Mouse (Mus musculus): ENCODE data around the gene Ugdh. TPM values are rescaled to one million over a fixed set of nuclear protein-coding genes. Genes with fewer than 3 reads are reported as not detected.
A peak's percentile ranks its signal among the peaks of the same experiment; 100 is the strongest.

The Ugdh gene
- polyA plus RNA-seq, 1 experiment from 2014 or later = 93.5 TPM

- peak; percentile 95 for ATAC-seq (ENCODE audit: insufficient number of reproducible peaks, low FRiP score)
- Histone ChIP-seq H3K36me3 (peaks cover 44% of the 10 kb centered on the region), H3K4me3 (peak within 1 kb of the TSS; percentile 96), H3K27me3 (replicated peaks) (no peaks in the 10 kb centered on the region), H3K9me3 (replicated peaks) (no peaks in the 10 kb centered on the region), H3K4me1 (replicated peaks) (peaks cover 14% of the 10 kb centered on the region), H3K27ac (ENCODE audit: poor library complexity, severe bottlenecking) (peak within 1 kb of the TSS; percentile 92), H3K4me2 (peak within 1 kb of the TSS; percentile 90), H3K9ac (peak within 1 kb of the TSS; percentile 99)
- WGBS = under 1% methylated on average over 83 of the region's 83 CpGs
Measured at GRCm38 (mm10) chr5:65390648-65391644, 44.8 kb downstream of the Ugdh start, which contains the start of the genes Rpl9 and Lias. Rpl9 (minus strand) TSS chr5:65391444. Lias (plus strand) TSS chr5:65391497.

GRCm38 (mm10) chr5:65387008-65387867 is 48.5 kb downstream of the Ugdh start:
- Histone ChIP-seq H3K9ac (no peak overlapping the region), H3K27ac (ENCODE audit: poor library complexity, severe bottlenecking) (no peak overlapping the region), H3K9me3 (replicated peaks) (no peaks in the 10 kb centered on the region), H3K4me3 (no peak overlapping the region), H3K27me3 (replicated peaks) (no peaks in the 10 kb centered on the region), H3K4me2 (no peak overlapping the region), H3K36me3 (peaks cover 38% of the 10 kb centered on the region), H3K4me1 (replicated peaks) (peaks cover 14% of the 10 kb centered on the region)
- WGBS = 74% methylated on average over 6 of the region's 6 CpGs
- no peak for ATAC-seq (ENCODE audit: insufficient number of reproducible peaks, low FRiP score)

DNA sequence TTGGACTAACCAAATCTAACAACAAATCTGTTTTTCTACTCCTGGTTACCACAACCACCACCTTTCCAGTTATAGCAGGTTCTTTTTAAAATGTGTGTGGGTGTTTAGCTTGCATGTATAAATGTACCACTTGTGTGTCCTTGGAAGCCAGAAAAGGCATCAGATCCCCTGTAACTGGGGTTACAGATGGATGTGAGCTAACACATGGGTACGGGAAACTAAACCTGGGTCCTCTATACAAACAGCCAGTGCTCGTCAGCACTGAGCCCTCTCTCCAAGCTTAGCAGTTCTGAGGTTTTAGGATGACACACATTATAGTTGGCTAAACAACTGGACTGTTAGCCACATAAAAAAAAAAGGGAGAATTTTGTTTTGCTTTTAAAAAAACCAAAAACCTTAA is 50.0 kb downstream of the Ugdh start:
- 64% methylated on average over 2 of the region's 2 CpGs for whole genome bisulfite sequencing
- Histone ChIP-seq H3K9me3 (replicated peaks) (no peaks in the 10 kb centered on the region), H3K9ac (no peak overlapping the region), H3K4me3 (no peak overlapping the region), H3K36me3 (peaks cover 38% of the 10 kb centered on the region), H3K27me3 (replicated peaks) (no peaks in the 10 kb centered on the region), H3K27ac (ENCODE audit: poor library complexity, severe bottlenecking) (no peak overlapping the region), H3K4me2 (no peak overlapping the region), H3K4me1 (replicated peaks) (peaks cover 14% of the 10 kb centered on the region)
- no peak for ATAC-seq (ENCODE audit: insufficient number of reproducible peaks, low FRiP score)

DNA sequence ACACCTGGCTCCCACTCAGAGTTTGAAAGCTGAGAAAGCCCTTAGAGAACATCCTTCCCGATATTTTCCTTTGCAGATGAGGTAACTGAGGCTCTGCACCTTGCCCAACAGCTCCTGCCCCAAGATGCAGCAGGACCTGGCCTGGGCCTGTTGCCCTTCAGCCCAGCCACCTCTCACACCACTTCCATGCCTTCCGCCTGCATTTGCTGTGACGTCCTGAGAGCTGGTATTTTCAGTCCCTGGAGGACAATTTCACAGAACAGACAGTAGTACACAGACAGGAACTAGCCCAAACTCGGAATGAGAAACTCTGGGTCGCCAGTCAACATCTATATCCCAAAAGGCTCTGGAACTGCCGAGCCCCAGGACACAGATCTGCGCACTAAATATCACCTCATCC is 61.0 kb downstream of the Ugdh start:
- Histone ChIP-seq H3K27me3 (replicated peaks) (no peaks in the 10 kb centered on the region), H3K4me2 (no peak overlapping the region), H3K9me3 (replicated peaks) (no peaks in the 10 kb centered on the region), H3K9ac (no peak overlapping the region), H3K4me3 (no peak overlapping the region), H3K27ac (ENCODE audit: poor library complexity, severe bottlenecking) (no peak overlapping the region), H3K36me3 (no peaks in the 10 kb centered on the region), H3K4me1 (replicated peaks) (no peaks in the 10 kb centered on the region)
- WGBS = 79% methylated on average over 7 of the region's 7 CpGs
- no peak for ATAC-seq (ENCODE audit: insufficient number of reproducible peaks, low FRiP score)

GRCm38 (mm10) chr5:65371551-65371950 is 64.2 kb downstream of the Ugdh start:
- 88% methylated on average over 7 of the region's 7 CpGs for WGBS

DNA sequence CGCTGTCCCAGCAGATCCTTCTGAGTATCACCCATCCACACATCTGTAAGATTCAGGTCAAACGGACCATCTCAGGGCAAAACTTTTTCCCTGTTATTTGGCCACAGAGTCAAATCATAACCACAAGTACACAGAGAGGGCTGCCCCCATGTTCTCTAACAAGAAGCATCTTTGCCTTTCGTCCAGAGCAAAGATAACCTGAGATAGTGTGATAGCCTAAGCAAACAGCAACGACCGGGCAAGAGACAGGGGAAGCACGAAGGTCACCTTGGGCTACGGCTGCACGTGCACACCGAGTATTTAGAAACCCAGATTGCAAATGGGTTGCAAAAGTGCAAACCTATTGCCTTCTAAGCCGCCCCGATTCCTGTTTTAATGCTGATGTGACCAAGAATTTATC is 67.9 kb downstream of the Ugdh start:
- H3K27ac ChIP-seq (ENCODE audit: poor library complexity, severe bottlenecking) = no peak overlapping the region
- H3K4me2 ChIP-seq = no peak overlapping the region
- H3K9me3 ChIP-seq (replicated peaks) = no peaks in the 10 kb centered on the region
- no peaks in the 10 kb centered on the region for H3K27me3 ChIP-seq (replicated peaks)
- H3K4me1 ChIP-seq (replicated peaks) = no peaks in the 10 kb centered on the region
- ATAC-seq (ENCODE audit: insufficient number of reproducible peaks, low FRiP score) = no peak
- WGBS = 66% methylated on average over 11 of the region's 11 CpGs
- H3K36me3 ChIP-seq = no peaks in the 10 kb centered on the region
- no peak overlapping the region for H3K9ac ChIP-seq
- no peak overlapping the region for H3K4me3 ChIP-seq

More at GRCm38 (mm10) chr5:65371551-65371950, 64.2 kb downstream of the Ugdh start:
- Histone ChIP-seq H3K4me1 (replicated peaks) (no peaks in the 10 kb centered on the region), H3K27ac (ENCODE audit: poor library complexity, severe bottlenecking) (no peak overlapping the region), H3K9ac (no peak overlapping the region), H3K36me3 (no peaks in the 10 kb centered on the region), H3K27me3 (replicated peaks) (no peaks in the 10 kb centered on the region), H3K9me3 (replicated peaks) (no peaks in the 10 kb centered on the region), H3K4me3 (no peak overlapping the region), H3K4me2 (no peak overlapping the region)
- ATAC-seq (ENCODE audit: insufficient number of reproducible peaks, low FRiP score) = no peak

Other genes starting within 250 kb of the Ugdh start
- gene Wdr19, start 236.3 kb downstream of the Ugdh start, polyA plus RNA-seq (2016; fragmentation: Nextera tagmentation; extraction: Ambion mirVana) = 7.9 and 8.4 TPM in 2 replicates
- gene Rfc1, start 100.3 kb downstream of the Ugdh start, polyA plus RNA-seq (2016; fragmentation: Nextera tagmentation; extraction: Ambion mirVana) = 69.3 and 74.6 TPM in 2 replicates
- gene Klb, start 87.6 kb downstream of the Ugdh start, polyA plus RNA-seq (2016; fragmentation: Nextera tagmentation; extraction: Ambion mirVana) = 0.15 TPM in 1 of 2 replicates, not detected in the other
- 599 and 612 TPM in 2 replicates for gene Rpl9, start 44.5 kb downstream of the Ugdh start, polyA plus RNA-seq (2016; fragmentation: Nextera tagmentation; extraction: Ambion mirVana)
- 54.0 and 55.6 TPM in 2 replicates for gene Lias, start 44.5 kb downstream of the Ugdh start, polyA plus RNA-seq (2016; fragmentation: Nextera tagmentation; extraction: Ambion mirVana)
- gene Gm43552, start 56.9 kb upstream of the Ugdh start, polyA plus RNA-seq (2016; fragmentation: Nextera tagmentation; extraction: Ambion mirVana) = not detected in 2 replicates
- 124 and 138 TPM in 2 replicates for gene Smim14, start 101.2 kb upstream of the Ugdh start, polyA plus RNA-seq (2016; fragmentation: Nextera tagmentation; extraction: Ambion mirVana)
- 142 and 152 TPM in 2 replicates for gene Ube2k, start 101.3 kb upstream of the Ugdh start, polyA plus RNA-seq (2016; fragmentation: Nextera tagmentation; extraction: Ambion mirVana)

Data from heart, embryonic 12.5 days (tissue).